Mouse (Mus musculus): ENCODE measurements around the gene C1galt1. TPM values are rescaled to one million over a fixed set of nuclear protein-coding genes. Genes with fewer than 3 reads are reported as not detected.
A peak's percentile ranks its signal among the peaks of the same experiment; 100 is the strongest.

C1galt1 gene
- total RNA-seq, 2 experiments from 2014 or later: 12.4 to 13.7 TPM

- DNase-seq (ENCODE audit: extremely low spot score in 1 of 2, low spot score in 2 of 2): no peak
- Histone ChIP-seq H3K4me3 (peak overlapping the region; percentile 14), H3K27ac (no peak overlapping the region)
- intact Hi-C loops (cut with DNase I): no loop called here
- no peak for TF ChIP-seq CTCF (IDR thresholded peaks at IDR 0.05)
These were observed 2.2 kb downstream of the C1galt1 start for GRCm38 (mm10) chr6:7846726-7847439.

GRCm38 (mm10) chr6:7847890-7848508, 3.4 kb downstream of the C1galt1 start:
- no peak for DNase-seq (ENCODE audit: extremely low spot score in 1 of 2, low spot score in 2 of 2)
- intact Hi-C loops (cut with DNase I): no loop called here
- Histone ChIP-seq H3K4me3 (no peak overlapping the region), H3K27ac (no peak overlapping the region)
- no peak for TF ChIP-seq CTCF (IDR thresholded peaks at IDR 0.05)

GRCm38 (mm10) chr6:7848714-7849113, 4.1 kb downstream of the C1galt1 start:
- Histone ChIP-seq H3K4me3 (no peak overlapping the region), H3K27ac (no peak overlapping the region)
- TF ChIP-seq CTCF (IDR thresholded peaks at IDR 0.05): no peak
- DNase-seq (ENCODE audit: extremely low spot score in 1 of 2, low spot score in 2 of 2): no peak
- intact Hi-C loops (cut with DNase I): no loop called here

GRCm38 (mm10) chr6:7851036-7851435, 6.4 kb downstream of the C1galt1 start:
- no peak for DNase-seq (ENCODE audit: extremely low spot score in 1 of 2, low spot score in 2 of 2)
- H3K4me3 ChIP-seq: no peak overlapping the region
- intact Hi-C loops (cut with DNase I): loop anchor here (5.0 kb wide), 1 partner anchor 326 kb away; no protein-coding TSS in a partner anchor
- TF ChIP-seq CTCF (IDR thresholded peaks at IDR 0.05): no peak
- no peak overlapping the region for H3K27ac ChIP-seq

- Histone ChIP-seq H3K4me3 (no peak overlapping the region), H3K27ac (no peak overlapping the region)
- no peak for DNase-seq (ENCODE audit: extremely low spot score in 1 of 2, low spot score in 2 of 2)
- TF ChIP-seq CTCF (IDR thresholded peaks at IDR 0.05): no peak
- intact Hi-C loops (cut with DNase I): loop anchor here (5.0 kb wide), 1 partner anchor 324 kb away; no protein-coding TSS in a partner anchor
These were observed 8.3 kb downstream of the C1galt1 start for GRCm38 (mm10) chr6:7852919-7853318.

GRCm38 (mm10) chr6:7853461-7853860, 8.8 kb downstream of the C1galt1 start:
- no peak for DNase-seq (ENCODE audit: extremely low spot score in 1 of 2, low spot score in 2 of 2)

GRCm38 (mm10) chr6:7856682-7857290, 12.1 kb downstream of the C1galt1 start:
- intact Hi-C loops (cut with DNase I): no loop called here
- DNase-seq (ENCODE audit: extremely low spot score in 1 of 2, low spot score in 2 of 2): no peak
- H3K4me3 ChIP-seq: no peak overlapping the region
- no peak overlapping the region for H3K27ac ChIP-seq
- TF ChIP-seq CTCF (IDR thresholded peaks at IDR 0.05): no peak

More at GRCm38 (mm10) chr6:7853461-7853860, 8.8 kb downstream of the C1galt1 start:
- intact Hi-C loops (cut with DNase I): loop anchor here (5.0 kb wide), 1 partner anchor 324 kb away; no protein-coding TSS in a partner anchor
- Histone ChIP-seq H3K27ac (no peak overlapping the region; the same call in 1 of the 2 replicates), H3K4me3 (no peak overlapping the region)
- no peak for TF ChIP-seq CTCF (IDR thresholded peaks at IDR 0.05)

- no peak overlapping the region for H3K4me3 ChIP-seq
- TF ChIP-seq CTCF (IDR thresholded peaks at IDR 0.05): no peak
- intact Hi-C loops (cut with DNase I): no loop called here
- DNase-seq (ENCODE audit: extremely low spot score in 1 of 2, low spot score in 2 of 2): no peak
- no peak overlapping the region for H3K27ac ChIP-seq
These were observed 13.0 kb downstream of the C1galt1 start for GRCm38 (mm10) chr6:7857356-7858247.

- no peak overlapping the region for H3K4me3 ChIP-seq
- TF ChIP-seq CTCF (IDR thresholded peaks at IDR 0.05): no peak
- intact Hi-C loops (cut with DNase I): no loop called here
- no peak overlapping the region for H3K27ac ChIP-seq
- DNase-seq (ENCODE audit: extremely low spot score in 1 of 2, low spot score in 2 of 2): no peak
These were observed 13.9 kb downstream of the C1galt1 start for GRCm38 (mm10) chr6:7858586-7858985.

- Histone ChIP-seq H3K27ac (no peak overlapping the region), H3K4me3 (no peak overlapping the region)
- intact Hi-C loops (cut with DNase I): no loop called here
- no peak for DNase-seq (ENCODE audit: extremely low spot score in 1 of 2, low spot score in 2 of 2)
- no peak for TF ChIP-seq CTCF (IDR thresholded peaks at IDR 0.05)
These were observed 14.5 kb downstream of the C1galt1 start for GRCm38 (mm10) chr6:7859161-7859560.

GRCm38 (mm10) chr6:7861033-7861432, 16.4 kb downstream of the C1galt1 start:
- no peak for DNase-seq (ENCODE audit: extremely low spot score in 1 of 2, low spot score in 2 of 2)
- intact Hi-C loops (cut with DNase I): no loop called here

More at GRCm38 (mm10) chr6:7861033-7861432, 16.4 kb downstream of the C1galt1 start:
- H3K4me3 ChIP-seq: no peak overlapping the region
- H3K27ac ChIP-seq: no peak overlapping the region
- no peak for TF ChIP-seq CTCF (IDR thresholded peaks at IDR 0.05)
